Mouse (Mus musculus) neural tube, embryonic 10.5 days (tissue): ENCODE data around the gene Thrap3.
A peak's percentile ranks its signal among the peaks of the same experiment; 100 is the strongest.
"Not testable (repeated sequence)": the region's sequence is repeated elsewhere in the genome, so short reads cannot be mapped to it uniquely, and the experiment has no call there.

Experiments
- DNase-seq: peaks from one replicate; pipeline ENCODE4 v3.0.0-alpha.2; 2017; ENCODE audit warnings: low spot score; ENCODE audit errors: extremely low spot score

Thrap3 gene

GRCm38 (mm10) chr4:126168851-126169250, 33.7 kb downstream of the Thrap3 start:
- DNase-seq = no peak

- DNase-seq = no peak
Measured at GRCm38 (mm10) chr4:126166084-126166483, 36.5 kb downstream of the Thrap3 start.

- DNase-seq = not testable (repeated sequence)
Measured at GRCm38 (mm10) chr4:126165092-126165491, 37.5 kb downstream of the Thrap3 start.

GRCm38 (mm10) chr4:126163685-126164084, 38.9 kb downstream of the Thrap3 start:
- no peak for DNase-seq

GRCm38 (mm10) chr4:126163067-126163659, 39.4 kb downstream of the Thrap3 start, which contains the start of gene Sh3d21:
Sh3d21 (minus strand) TSS chr4:126163491.
- no peak for DNase-seq

GRCm38 (mm10) chr4:126162544-126163066, 40.0 kb downstream of the Thrap3 start:
- peak; percentile 78 for DNase-seq

GRCm38 (mm10) chr4:126161986-126162385, 40.6 kb downstream of the Thrap3 start:
- no peak for DNase-seq

- DNase-seq = no peak
Measured at GRCm38 (mm10) chr4:126161456-126161855, 41.1 kb downstream of the Thrap3 start.

GRCm38 (mm10) chr4:126160981-126161380, 41.6 kb downstream of the Thrap3 start:
- DNase-seq = no peak

GRCm38 (mm10) chr4:126159455-126159854, 43.1 kb downstream of the Thrap3 start:
- no peak for DNase-seq

GRCm38 (mm10) chr4:126157562-126157961, 45.0 kb downstream of the Thrap3 start:
- DNase-seq = no peak

- no peak for DNase-seq
Measured at GRCm38 (mm10) chr4:126156617-126157016, 45.9 kb downstream of the Thrap3 start.

- DNase-seq = no peak
Measured at GRCm38 (mm10) chr4:126155869-126156268, 46.7 kb downstream of the Thrap3 start.

GRCm38 (mm10) chr4:126155183-126155582, 47.4 kb downstream of the Thrap3 start:
- no peak for DNase-seq

GRCm38 (mm10) chr4:126152864-126153263, 49.7 kb downstream of the Thrap3 start:
- no peak for DNase-seq

GRCm38 (mm10) chr4:126151701-126152440, 50.7 kb downstream of the Thrap3 start:
- DNase-seq = no peak

- DNase-seq = no peak
Measured at GRCm38 (mm10) chr4:126150949-126151320, 51.6 kb downstream of the Thrap3 start.

- DNase-seq = peak; percentile 88
Measured at GRCm38 (mm10) chr4:126150297-126150948, 52.1 kb downstream of the Thrap3 start.

GRCm38 (mm10) chr4:126149798-126150197, 52.8 kb downstream of the Thrap3 start:
- no peak for DNase-seq

- peak; percentile 49 for DNase-seq
Measured at GRCm38 (mm10) chr4:126149041-126149676, 53.4 kb downstream of the Thrap3 start.

- peak; percentile 77 for DNase-seq
Measured at GRCm38 (mm10) chr4:126148161-126148961, 54.2 kb downstream of the Thrap3 start.
